Mouse (Mus musculus) heart, embryonic 10.5 days (tissue): ENCODE results near the gene Rap2a. TPM values are rescaled to one million over a fixed set of nuclear protein-coding genes. Genes with fewer than 3 reads are reported as not detected.

ENCODE experiments used
- DNase-seq: peaks from one replicate; pipeline ENCODE4 v3.0.0-alpha.2; 2017; ENCODE audit warnings: low spot score
- H3K27ac ChIP-seq: fragments of 300-500 bp; sonication (generic); 2 replicates; pipeline ENCODE4 v1.5.1; 2016; ENCODE audit warnings: mild to moderate bottlenecking
- H3K27me3 ChIP-seq: fragments of 300-500 bp; sonication (generic); 2 replicates; pipeline ENCODE4 v1.6.1; 2016; ENCODE audit warnings: mild to moderate bottlenecking; ENCODE audit not compliant: poor library complexity, insufficient read depth, severe bottlenecking
- H3K36me3 ChIP-seq: fragments of 300-500 bp; sonication (generic); 2 replicates; pipeline ENCODE4 v1.6.1; 2016; ENCODE audit warnings: mild to moderate bottlenecking, moderate library complexity
- H3K4me1 ChIP-seq: fragments of 300-500 bp; sonication (generic); 2 replicates; pipeline ENCODE4 v1.6.1; 2016; ENCODE audit warnings: mild to moderate bottlenecking
- H3K4me3 ChIP-seq: fragments of 300-500 bp; sonication (generic); 2 replicates; pipeline ENCODE4 v1.5.1; 2016; ENCODE audit warnings: mild to moderate bottlenecking, moderate library complexity
- H3K9me3 ChIP-seq: fragments of 300-500 bp; sonication (generic); 2 replicates; pipeline ENCODE4 v1.6.1; 2016; ENCODE audit warnings: mild to moderate bottlenecking, moderate library complexity
- WGBS: fragments of 180-500 bp; shearing (Covaris S2); methylation state at CpG from one replicate; pipeline ENCODE4 v1.1.7; 2016; 5-methylcytosine and 5-hydroxymethylcytosine counted together
- polyA plus RNA-seq: library from polyadenylated mRNA; unstranded; fragments of >200 nt; fragmentation: Nextera tagmentation; extraction: Ambion mirVana; gene quantifications from 2 replicates; pipeline ENCODE4 v1.2.1, GENCODE M21; 2016

Rap2a gene
- polyA plus RNA-seq, 1 experiment from 2014 or later: 11.7 TPM

DNA sequence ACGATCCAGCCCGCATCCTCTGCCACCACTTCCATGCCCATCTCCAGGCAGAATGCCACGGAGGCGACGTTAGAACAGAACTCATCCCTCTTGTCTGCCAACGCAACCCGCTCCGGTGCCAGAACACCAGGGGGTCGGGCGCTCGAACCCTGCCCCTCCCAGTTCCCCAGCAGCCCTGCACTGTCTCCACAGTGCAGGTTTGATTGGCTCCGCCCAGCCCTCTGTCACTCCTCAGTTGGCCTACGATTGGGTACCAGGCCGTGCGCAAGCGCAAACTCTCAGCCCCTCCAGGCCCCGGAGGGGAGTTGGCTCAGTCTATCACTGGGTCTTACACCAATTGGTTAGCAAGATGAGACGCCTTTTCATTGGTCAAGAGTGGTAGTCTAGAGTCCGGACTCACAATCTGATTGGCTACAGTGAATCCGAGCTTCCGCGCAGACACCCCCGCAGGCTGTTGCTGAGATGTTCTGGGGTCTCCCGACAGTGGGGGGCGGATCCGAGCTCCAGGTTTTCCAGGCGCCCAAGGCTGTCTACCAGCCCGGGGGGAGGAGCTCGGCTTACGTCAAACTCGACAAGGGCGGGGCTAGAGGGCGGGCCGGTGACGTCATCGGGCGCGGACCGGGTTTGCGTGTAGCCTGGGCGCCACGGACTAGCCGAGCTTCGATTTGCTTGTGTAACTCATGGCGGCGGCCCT lies 809 bp upstream of the Rap2a start:
- under 1% methylated on average over 46 of the region's 46 CpGs for WGBS
- Histone ChIP-seq H3K9me3 (no peaks in the 10 kb centered on the region), H3K4me3 (peak overlapping the region; percentile 79), H3K27ac (peak overlapping the region; percentile 94), H3K27me3 (no peaks in the 10 kb centered on the region), H3K4me1 (no peaks in the 10 kb centered on the region), H3K36me3 (peaks cover 5% of the 10 kb centered on the region; the same call in 1 of the 2 replicates)
- peak; percentile 99 for DNase-seq

DNA sequence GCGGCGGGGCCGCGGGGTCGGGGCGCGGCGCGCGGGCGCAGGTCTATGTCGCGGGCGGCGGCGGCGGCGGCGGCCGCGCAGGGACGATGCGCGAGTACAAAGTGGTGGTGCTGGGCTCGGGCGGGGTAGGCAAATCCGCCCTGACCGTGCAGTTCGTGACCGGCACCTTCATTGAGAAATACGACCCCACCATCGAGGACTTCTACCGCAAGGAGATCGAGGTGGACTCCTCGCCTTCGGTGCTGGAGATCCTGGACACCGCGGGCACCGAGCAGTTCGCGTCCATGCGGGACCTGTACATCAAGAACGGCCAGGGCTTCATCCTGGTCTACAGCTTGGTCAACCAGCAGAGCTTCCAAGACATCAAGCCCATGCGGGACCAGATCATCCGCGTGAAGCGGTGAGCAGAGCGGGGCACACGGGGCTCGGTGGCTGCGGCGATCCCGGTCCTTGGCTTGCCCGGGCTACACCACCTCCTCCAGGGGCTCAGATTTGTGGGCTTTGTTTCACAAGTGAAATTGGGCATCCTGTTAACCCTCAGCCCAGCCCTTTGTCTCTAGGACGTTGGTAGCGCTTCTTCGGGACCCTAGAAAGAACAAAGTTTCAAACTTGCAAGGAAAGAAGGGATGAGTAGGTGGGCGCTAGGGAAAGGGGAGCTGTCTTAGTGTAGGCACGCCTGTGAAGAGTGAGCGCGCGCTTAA lies 547 bp downstream of the Rap2a start:
- H3K27me3 ChIP-seq: no peaks in the 10 kb centered on the region
- no peaks in the 10 kb centered on the region for H3K9me3 ChIP-seq
- H3K4me3 ChIP-seq: peak overlapping the region; percentile 79
- peak overlapping the region; percentile 94 for H3K27ac ChIP-seq
- peaks cover 10% of the 10 kb centered on the region; the same call in 1 of the 2 replicates for H3K36me3 ChIP-seq
- under 1% methylated on average over 61 of the region's 62 CpGs for WGBS
- DNase-seq: peak; percentile 83
- peaks cover under 1% of the 10 kb centered on the region; the same call in 1 of the 2 replicates for H3K4me1 ChIP-seq

DNA sequence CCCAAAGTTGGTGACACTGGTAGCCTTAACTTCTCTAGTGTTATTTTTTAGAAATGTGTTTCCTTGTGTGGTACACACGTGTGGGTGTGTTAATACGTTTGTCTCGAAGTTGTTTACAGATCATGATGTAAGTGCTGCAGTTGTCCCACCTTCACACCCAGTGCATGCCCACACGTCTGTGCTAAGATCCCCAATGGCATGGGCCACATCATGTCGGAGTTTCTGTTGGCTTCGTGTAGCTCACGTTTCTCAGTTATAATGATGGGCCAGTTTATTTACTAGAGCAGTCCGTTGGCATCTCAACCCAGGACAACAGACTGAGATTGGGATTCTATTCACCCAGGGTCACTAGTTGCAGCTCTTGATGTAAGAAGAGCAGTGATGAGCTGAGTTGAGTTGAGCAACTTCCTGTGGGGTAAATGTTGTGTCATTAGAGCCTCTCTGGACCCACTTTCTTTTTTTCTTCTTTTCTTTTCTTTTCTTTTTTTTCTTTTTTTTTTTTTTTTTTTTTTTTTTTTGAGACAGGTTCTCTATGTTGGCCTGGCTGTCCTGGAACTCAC lies 2.2 kb downstream of the Rap2a start:
- Histone ChIP-seq H3K27me3 (no peaks in the 10 kb centered on the region), H3K36me3 (peaks cover 14% of the 10 kb centered on the region; the same call in 1 of the 2 replicates), H3K4me3 (peak overlapping the region; percentile 6; the same call in 1 of the 2 replicates), H3K9me3 (no peaks in the 10 kb centered on the region), H3K4me1 (peaks cover 4% of the 10 kb centered on the region; the same call in 1 of the 2 replicates), H3K27ac (no peak overlapping the region)
- WGBS: 85% methylated on average over 8 of the region's 8 CpGs
- no peak for DNase-seq

DNA sequence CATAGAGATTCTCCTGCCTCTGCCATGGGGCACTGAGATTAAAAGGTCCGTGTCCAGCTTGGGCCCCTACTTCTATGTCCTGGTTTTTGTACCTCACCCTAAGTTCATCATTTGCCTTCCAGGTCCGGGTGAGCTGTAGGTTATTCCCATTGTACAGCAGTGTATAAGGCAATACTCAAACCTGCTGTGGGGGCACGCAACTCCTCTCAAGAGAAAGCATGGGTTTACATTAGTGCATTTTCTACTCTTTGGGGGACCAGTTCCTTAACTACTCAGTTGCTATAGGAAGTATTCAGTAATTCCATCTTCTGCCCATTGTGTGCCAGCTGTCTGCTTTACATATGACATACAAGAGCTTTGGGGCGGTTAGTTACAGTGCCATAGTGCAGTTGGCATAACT lies 2.7 kb downstream of the Rap2a start:
- H3K4me3 ChIP-seq: peak overlapping the region; percentile 5; the same call in 1 of the 2 replicates

DNA sequence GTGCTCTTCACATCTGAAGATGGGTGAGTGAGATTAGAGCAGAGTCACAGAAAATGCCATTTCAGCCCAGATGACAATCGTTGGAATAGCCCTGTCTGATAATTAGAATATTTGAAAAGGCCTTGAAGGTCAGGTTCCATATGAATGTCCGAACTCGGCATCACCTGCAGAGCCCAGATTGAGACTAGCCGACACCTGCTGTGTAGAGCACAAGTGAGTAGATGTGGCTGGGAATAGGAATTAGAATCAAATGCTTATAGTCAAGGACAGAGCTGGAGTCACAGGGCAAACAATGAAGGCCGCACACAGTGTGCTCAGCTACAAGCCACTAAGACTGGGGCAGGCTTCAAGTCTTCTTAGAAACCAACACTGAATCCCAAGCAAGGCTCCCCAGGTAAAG lies 6.3 kb downstream of the Rap2a start:
- no peak for DNase-seq

More for the DNA sequence above, 2.7 kb downstream of the Rap2a start:
- Histone ChIP-seq H3K36me3 (peaks cover 14% of the 10 kb centered on the region; the same call in 1 of the 2 replicates), H3K4me1 (peaks cover 4% of the 10 kb centered on the region; the same call in 1 of the 2 replicates), H3K9me3 (no peaks in the 10 kb centered on the region), H3K27ac (no peak overlapping the region), H3K27me3 (no peaks in the 10 kb centered on the region)
- 92% methylated on average over 4 of the region's 4 CpGs for WGBS
- peak; percentile 50 for DNase-seq

DNA sequence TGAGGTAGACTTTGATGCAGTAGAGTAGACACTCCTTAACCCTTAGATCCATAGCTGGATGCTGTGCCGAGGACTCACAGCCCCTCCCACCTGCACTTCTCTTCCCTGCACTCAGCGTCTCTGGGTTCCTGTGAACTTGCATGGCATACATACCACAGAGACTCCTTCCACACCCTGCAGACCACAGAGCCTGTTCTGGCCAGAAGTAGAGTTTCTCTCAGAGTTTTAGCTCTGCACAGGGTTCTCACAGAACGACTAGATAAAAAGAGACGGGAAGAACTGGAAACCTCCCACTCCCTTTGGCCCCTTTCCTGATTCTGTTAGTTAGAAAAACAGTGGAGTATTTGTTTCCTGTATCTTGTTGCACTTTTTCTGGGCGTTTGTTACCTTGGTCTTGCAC lies 18.0 kb downstream of the Rap2a start:
- peak; percentile 72 for DNase-seq
- Histone ChIP-seq H3K36me3 (no peaks in the 10 kb centered on the region), H3K27ac (no peak overlapping the region), H3K27me3 (no peaks in the 10 kb centered on the region), H3K9me3 (no peaks in the 10 kb centered on the region), H3K4me3 (no peak overlapping the region), H3K4me1 (peaks cover 46% of the 10 kb centered on the region)
- 30% methylated on average over 5 of the region's 5 CpGs for WGBS

More for the DNA sequence above, 6.3 kb downstream of the Rap2a start:
- WGBS: 90% methylated on average over 5 of the region's 5 CpGs
- Histone ChIP-seq H3K4me3 (no peak overlapping the region), H3K4me1 (peaks cover 16% of the 10 kb centered on the region; the same call in 1 of the 2 replicates), H3K27me3 (no peaks in the 10 kb centered on the region), H3K27ac (no peak overlapping the region), H3K9me3 (no peaks in the 10 kb centered on the region), H3K36me3 (peaks cover 16% of the 10 kb centered on the region; the same call in 1 of the 2 replicates)

DNA sequence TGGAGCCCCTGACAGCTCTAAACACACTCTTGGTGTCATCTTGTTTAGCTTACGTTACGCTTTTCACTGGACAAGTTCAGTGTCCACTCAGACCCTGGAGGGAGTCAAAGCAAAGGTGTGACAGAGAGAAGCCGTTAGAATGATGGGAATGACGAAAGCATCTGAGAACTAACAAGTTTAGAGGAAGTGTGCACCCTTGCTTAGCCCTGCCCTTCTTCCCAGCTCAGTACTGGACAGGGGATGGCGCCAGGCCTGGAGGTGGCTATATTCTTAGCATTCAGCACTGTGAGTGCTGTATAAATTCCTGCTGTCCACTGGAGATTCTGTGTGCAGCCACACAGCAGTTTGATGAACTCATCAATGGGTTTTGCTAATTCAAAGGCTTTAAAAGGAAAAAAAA lies 18.6 kb downstream of the Rap2a start:
- Histone ChIP-seq H3K27ac (peak overlapping the region; percentile 6; the same call in 1 of the 2 replicates), H3K4me3 (no peak overlapping the region), H3K36me3 (0 out of 2 replicates have a peak, but pooled peaks cover 1% of the 10 kb centered on the region), H3K9me3 (no peaks in the 10 kb centered on the region), H3K4me1 (peaks cover 46% of the 10 kb centered on the region), H3K27me3 (no peaks in the 10 kb centered on the region)
- DNase-seq: peak; percentile 16
- whole genome bisulfite sequencing: 73% methylated on average over 5 of the region's 5 CpGs

DNA sequence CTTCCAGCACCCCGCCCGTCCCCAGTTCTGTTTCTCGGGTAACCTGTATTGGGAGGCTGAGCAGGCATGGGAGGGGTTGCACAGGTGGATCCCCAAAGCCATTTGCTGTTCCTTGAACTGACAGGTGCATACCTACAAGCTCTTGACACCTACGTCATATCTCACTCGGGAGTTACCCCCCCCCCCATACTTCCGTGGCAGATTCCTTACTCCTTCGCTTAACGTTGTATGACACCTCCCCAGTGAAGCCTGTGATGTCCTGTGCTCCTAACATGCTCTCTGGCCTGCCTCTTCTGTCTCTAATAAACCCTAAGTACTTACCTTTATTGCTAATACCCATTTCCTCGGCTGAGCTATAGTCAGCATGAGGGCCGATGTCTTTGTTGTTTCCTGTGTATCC lies 20.9 kb downstream of the Rap2a start:
- H3K27me3 ChIP-seq: no peaks in the 10 kb centered on the region
- H3K4me3 ChIP-seq: no peak overlapping the region
- H3K36me3 ChIP-seq: peaks cover 10% of the 10 kb centered on the region
- H3K4me1 ChIP-seq: peaks cover 44% of the 10 kb centered on the region
- WGBS: 91% methylated on average over 10 of the region's 10 CpGs
- DNase-seq: peak; percentile 66
- H3K27ac ChIP-seq: no peak overlapping the region
- H3K9me3 ChIP-seq: no peaks in the 10 kb centered on the region

DNA sequence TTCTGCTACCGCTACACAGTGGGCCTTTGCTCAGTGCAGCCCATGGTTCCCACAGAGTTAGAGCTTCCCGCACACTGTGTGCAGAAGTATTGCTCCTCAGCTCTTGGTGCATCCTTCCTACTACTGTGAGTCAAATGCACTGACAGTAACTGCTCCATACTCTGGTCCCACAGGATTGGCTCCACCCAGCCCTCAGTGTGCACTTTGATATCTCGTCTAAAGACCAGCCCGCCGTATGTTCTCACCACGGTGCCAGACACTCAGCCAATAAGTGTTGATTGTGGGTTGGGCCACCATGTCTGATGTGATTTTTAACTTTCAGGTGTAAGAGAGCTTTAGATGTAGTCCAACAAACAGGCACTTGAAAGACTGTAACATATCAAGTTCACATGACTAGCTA lies 21.4 kb downstream of the Rap2a start:
- H3K4me3 ChIP-seq: no peak overlapping the region
- DNase-seq: peak; percentile 24
- peaks cover 39% of the 10 kb centered on the region for H3K4me1 ChIP-seq
- H3K9me3 ChIP-seq: no peaks in the 10 kb centered on the region
- H3K36me3 ChIP-seq: peaks cover 12% of the 10 kb centered on the region
- H3K27ac ChIP-seq: no peak overlapping the region
- 82% methylated on average over 6 of the region's 6 CpGs for whole genome bisulfite sequencing
- H3K27me3 ChIP-seq: no peaks in the 10 kb centered on the region

DNA sequence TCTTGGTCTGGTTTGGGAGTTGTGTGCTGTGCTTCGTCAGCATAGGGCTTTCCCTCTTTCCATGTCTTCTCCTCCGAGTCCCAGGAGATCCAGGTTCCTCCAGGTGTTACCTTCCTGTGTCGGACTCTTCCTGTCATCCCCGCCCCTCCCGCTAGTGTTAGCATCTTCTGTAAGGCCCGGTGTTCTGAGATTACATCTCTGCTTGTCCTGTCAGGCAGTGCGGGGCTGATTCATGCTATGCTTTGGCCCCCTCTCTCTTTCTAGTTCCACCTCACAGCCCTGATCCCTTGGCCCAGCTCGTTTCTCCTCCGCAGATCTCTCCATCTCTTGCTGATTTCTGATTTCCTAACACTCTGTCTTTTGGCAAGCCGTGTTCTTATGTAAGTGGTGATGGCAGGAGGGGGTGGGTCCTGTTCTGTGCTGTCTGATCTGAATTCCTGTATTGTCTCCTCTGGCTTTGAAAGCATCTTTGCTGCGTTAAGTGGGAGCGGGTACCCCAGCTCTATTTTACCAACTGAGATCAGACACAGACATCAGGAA lies 21.8 kb downstream of the Rap2a start:
- peaks cover 15% of the 10 kb centered on the region for H3K36me3 ChIP-seq
- H3K27ac ChIP-seq: no peak overlapping the region
- peak; percentile 66 for DNase-seq
- no peaks in the 10 kb centered on the region for H3K27me3 ChIP-seq
- H3K4me3 ChIP-seq: no peak overlapping the region
- WGBS: 72% methylated on average over 12 of the region's 12 CpGs
- peaks cover 38% of the 10 kb centered on the region for H3K4me1 ChIP-seq
- H3K9me3 ChIP-seq: no peaks in the 10 kb centered on the region

DNA sequence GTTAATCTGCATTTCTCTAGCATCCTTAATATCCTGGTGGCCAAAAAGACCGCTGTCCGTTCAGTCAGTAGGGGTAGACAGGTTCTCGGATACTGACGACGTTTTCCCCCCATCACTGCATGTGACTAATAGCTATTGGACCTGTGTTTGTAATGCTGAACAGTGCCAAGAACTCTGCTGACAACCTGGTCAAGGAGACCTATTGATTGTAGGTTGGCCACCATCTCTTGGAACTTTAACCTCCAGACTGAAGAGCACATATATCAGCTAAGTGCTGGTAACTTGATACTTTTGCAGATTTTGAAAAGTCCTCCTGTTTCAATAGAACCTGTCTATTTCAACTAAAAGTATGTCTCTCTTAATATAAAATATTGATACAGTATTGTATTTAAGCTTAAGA lies 22.5 kb downstream of the Rap2a start:
- H3K27ac ChIP-seq: no peak overlapping the region
- 92% methylated on average over 5 of the region's 5 CpGs for WGBS
- DNase-seq: peak; percentile 60

DNA sequence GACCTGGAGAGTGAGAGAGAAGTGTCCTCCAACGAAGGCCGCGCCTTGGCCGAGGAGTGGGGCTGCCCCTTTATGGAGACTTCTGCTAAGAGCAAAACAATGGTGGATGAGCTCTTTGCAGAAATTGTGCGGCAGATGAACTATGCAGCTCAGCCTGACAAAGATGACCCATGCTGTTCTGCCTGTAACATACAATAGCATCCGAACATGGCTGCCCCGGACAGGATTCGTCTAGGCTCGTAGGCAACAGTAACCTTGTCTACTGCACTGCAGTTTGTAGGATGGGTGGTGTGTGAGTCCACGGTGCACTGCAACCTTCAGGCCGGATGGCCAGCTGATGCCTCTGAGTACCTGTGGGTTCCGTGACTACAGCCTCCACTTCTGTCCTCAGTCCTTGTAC lies 25.4 kb downstream of the Rap2a start:
- no peaks in the 10 kb centered on the region for H3K9me3 ChIP-seq
- H3K4me3 ChIP-seq: no peak overlapping the region
- H3K4me1 ChIP-seq: peaks cover 27% of the 10 kb centered on the region
- H3K27me3 ChIP-seq: no peaks in the 10 kb centered on the region
- peaks cover 22% of the 10 kb centered on the region for H3K36me3 ChIP-seq
- H3K27ac ChIP-seq: no peak overlapping the region
- 92% methylated on average over 12 of the region's 12 CpGs for WGBS
- DNase-seq: peak; percentile 57

More for the DNA sequence above, 22.5 kb downstream of the Rap2a start:
- H3K4me1 ChIP-seq: peaks cover 31% of the 10 kb centered on the region
- no peak overlapping the region for H3K4me3 ChIP-seq
- no peaks in the 10 kb centered on the region for H3K27me3 ChIP-seq
- no peaks in the 10 kb centered on the region for H3K9me3 ChIP-seq
- H3K36me3 ChIP-seq: peaks cover 19% of the 10 kb centered on the region
